Mouse (Mus musculus): ENCODE data around the gene Mfsd4a. TPM values are rescaled to one million over a fixed set of nuclear protein-coding genes. Genes with fewer than 3 reads are reported as not detected.

Mfsd4a gene
- total RNA-seq, 2 experiments from 2014 or later = 72.9 to 78.3 TPM

DNA sequence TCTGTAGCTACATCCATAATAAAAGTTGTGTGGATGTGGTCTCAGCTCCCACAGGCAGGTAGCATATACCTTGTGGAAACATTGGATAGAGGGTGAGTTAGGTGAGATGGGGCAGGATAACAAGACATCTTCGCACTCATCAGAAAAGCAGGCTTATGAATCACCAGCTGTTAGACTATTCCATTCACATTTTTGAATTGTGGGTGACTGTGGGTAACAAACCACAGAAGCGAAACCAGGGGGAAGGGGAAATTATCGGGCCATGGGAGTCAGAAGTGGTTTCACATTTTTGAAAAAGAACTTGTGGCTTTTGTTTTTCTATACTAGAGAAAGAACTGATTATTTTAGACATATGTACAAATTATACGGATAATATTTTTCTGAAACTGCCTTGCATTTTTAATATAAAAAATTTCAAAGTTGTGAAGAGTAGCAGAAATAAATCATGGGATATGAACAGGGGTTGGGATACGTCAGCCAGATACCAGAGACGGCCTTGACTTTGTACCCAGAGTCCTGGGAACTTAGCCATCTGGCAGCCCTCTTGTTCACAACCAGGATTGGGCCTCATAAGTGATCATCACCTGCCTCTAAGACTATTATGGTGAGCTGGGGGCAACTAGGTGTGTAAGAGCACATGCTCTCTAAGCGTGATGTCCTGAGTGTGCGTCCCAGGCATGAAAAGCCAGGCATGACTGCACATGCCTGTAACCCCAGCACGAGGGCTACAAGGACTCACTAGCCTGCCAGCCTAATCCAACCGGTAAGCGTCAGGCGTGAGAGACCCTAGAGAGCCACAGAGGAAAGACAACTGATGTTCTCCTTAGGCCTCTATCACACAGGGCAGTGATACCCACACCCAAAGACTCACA is 74.5 kb downstream of the Mfsd4a start:
- DNase-seq (ENCODE audit: low spot score in 2 of 2) = no peak

DNA sequence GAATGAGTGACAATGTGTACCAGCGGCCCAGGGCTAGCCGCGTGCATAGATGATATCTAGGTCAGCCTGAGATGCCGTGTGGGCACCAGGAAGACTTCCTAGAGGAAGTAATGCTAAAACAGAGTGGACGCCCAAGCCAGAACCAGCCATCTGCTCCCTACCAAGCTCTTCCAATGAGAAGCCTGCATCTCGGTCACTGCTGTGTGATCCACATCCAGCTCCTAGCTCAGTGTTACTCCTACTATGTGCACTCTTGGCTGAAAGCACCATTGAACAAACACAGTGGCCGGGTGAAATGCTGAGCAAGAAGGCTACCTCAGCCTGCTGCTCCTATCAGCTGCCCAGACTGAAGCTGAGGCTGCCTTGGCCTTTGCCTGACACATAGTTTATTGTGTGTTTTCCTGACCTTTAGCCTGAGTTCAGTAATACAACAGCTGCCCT is 75.3 kb downstream of the Mfsd4a start:
- DNase-seq (ENCODE audit: low spot score in 2 of 2) = no peak

DNA sequence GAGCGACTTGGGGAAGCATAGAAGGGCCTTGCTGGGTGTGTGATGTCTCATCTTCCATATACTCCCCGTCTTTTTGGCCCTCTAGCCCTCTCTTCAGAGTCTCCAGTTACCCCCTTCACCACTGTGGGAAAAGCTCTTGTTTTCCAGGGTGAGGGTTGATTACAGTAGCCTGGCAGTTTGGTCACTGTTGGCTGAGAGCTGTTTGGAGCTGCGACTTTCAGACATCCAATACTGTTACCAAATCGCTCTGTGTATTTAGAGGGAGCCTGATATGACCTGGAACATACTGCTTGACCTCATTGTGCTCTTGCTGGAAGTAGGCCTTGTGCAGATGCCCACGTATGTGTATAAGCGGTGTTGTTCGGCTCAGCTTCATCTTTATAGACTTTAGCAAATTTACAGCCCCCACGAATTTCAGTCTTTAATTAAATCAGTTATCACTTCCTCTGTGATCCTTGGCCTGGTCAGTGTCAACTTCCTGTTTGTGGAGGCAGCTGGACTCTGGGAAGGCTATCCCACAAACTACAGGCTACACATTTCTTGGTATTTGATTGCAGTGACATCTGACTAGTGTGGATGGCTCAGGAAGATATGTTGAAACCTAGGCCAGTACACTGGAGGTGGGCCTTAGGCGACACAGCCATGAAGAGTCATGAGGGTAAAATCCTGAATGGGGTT is 77.6 kb downstream of the Mfsd4a start:
- no peak for DNase-seq (ENCODE audit: low spot score in 2 of 2)

GRCm38 (mm10) chr1:131989476-131989875 is 78.4 kb downstream of the Mfsd4a start:
- no peak for DNase-seq (ENCODE audit: low spot score in 2 of 2)

DNA sequence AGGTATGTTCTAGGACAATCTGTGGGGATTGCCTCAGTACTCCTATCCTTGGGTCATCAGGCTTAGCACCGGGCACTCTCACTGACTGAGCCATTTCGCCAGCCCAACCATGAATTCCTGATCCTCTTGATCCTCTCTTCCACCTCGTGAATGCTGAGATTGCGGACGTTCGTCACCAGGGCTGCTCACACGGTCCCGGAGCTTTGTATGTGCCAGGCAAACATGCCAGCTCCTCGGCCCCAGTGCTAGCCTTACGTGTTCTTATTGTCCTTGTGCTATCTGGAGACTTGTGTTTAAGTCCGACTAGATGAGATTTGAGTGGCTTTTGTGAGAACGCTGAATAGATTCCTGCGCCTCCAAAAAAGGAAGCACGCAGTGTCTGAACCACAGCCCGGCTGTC is 80.4 kb downstream of the Mfsd4a start:
- DNase-seq (ENCODE audit: low spot score in 2 of 2) = no peak

DNA sequence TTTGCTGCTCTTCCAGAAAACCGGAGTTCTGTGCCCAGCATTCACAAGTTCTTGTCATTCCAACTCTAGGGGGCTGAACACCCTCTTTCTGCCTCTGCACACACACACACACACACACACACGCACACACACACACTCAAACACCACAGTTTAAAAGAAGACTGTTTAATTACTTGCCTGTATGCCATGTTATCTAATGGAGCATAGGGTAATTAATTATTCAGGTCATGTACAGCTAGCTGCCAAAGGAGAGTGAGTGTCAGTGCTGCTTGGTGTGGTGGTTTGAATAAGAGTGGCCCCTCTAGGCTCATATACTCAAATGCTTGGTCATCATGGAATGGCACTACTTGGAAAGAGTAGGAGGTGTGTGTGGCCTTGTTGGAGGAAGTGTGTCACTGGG is 84.1 kb downstream of the Mfsd4a start:
- DNase-seq (ENCODE audit: low spot score in 2 of 2) = no peak

DNA sequence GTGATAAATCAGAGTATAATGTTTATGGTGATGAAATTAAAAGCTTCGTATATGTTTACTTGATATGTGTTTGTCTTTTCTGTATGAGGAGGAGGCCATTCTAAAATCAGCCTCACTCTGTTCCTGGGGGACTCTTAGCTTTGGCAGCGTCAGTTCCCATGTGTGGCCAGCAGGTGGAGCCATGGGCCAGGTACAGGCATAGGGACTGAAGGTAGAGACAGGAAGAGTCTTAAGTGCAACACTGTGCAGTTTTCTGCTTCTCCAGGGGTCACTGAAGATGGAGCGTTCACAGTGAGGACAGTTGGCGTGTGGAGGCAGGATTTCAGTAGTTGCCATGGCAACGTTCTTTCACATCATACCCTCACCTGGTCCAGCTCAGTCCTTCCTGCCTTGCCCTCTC is 85.0 kb downstream of the Mfsd4a start:
- peak; percentile 73 to 85 for DNase-seq (ENCODE audit: low spot score in 2 of 2)

DNA sequence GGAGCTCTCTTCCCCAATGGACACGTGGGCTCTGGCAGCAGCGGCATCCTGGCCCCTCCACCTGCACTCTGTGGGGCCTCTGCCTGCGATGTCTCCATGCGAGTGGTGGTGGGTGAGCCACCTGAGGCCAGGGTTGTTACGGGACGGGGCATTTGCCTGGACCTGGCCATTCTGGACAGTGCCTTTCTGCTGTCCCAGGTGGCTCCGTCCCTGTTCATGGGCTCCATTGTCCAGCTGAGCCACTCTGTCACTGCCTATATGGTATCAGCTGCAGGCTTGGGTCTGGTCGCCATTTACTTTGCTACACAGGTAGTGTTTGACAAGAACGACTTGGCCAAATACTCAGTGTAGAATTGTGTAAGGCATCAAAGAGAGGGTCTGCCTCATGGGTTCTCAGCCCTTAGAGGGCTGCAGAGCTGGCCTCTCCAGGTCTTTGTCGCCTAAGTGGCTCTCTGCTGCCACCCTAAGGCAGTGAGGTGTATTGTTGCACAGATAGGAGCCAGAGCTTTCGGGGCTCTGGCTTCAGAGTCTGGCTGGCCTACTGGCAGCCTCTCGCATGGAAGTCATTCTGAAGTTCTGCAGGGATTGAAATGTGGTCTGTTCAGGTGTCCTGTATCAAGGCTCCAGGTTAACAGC is 86.4 kb downstream of the Mfsd4a start:
- DNase-seq (ENCODE audit: low spot score in 2 of 2) = peak; percentile 75 to 81

DNA sequence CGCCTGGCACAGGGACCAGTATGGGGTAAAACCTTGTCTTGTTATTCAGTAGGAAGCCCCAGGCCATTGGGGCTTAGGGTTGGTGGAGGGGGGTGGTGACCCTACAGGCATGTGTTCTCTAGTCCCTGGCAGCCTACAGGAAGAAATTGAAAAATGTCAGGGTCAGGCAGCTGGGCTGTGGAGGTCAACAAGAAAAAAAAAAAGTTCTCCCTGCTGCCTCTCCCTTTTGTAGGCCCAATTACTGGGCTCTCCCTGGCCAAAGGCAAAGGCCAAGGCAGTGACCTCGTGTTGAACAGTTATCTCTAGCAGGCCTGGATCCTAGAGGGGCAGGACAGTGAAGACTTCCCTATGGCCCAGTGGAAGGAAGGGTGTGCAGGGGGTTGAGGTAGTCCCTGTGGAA is 87.4 kb downstream of the Mfsd4a start:
- no peak for DNase-seq (ENCODE audit: low spot score in 2 of 2)

DNA sequence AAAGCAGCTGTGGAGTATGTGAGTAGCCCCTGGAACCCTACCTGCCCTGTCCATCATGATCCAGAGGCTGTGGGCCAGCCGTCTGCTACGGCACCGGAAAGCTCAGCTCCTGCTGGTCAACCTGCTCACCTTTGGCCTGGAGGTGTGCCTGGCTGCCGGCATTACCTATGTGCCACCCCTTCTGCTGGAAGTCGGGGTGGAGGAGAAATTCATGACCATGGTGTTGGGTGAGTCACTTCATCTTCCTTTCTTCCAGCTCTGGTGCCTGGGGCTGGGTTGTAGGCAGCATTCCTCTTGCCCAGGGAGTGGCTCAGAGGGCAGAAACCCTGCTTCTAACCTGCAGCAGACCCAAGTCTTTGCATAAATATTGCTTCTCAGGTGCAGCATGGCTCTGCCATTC is 91.0 kb downstream of the Mfsd4a start:
- no peak for DNase-seq (ENCODE audit: low spot score in 2 of 2)

DNA sequence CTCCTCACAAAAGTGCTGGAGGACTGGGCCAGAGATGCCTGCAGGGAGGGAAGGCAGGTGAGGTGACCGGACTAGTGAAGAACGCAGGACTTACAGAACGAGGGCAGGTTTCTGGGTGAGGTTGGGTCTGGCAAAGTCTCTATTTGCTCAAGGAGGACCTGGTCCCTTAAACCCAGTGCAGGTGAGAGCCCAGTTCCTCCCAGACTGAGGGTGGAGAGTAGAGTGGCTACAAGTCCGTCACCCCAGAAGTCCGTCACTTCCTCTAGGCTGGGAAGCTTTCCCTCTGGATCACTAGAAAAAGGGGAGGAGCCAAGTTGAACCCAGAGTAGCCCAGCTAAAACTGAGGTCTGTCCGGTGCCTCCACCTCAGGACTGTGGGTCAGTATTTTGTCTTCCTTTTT is 93.9 kb downstream of the Mfsd4a start:
- no peak for DNase-seq (ENCODE audit: low spot score in 2 of 2)

Other genes with a start within 250 kb of the Mfsd4a start
- 10 to 100 TPM; 43.8 to 43.9 TPM for gene Slc41a1, start 240.6 kb downstream of the Mfsd4a start, total RNA-seq (2021)
- 1 to 10 TPM; 5.0 to 7.5 TPM for gene Rab29, start 200.8 kb downstream of the Mfsd4a start, total RNA-seq (2021)
- 100 to 1,000 TPM; 148 to 157 TPM for gene Nucks1, start 157.5 kb downstream of the Mfsd4a start, total RNA-seq (2021)
- under 1 TPM; 0.59 to 0.81 TPM for gene Slc45a3, start 105.1 kb downstream of the Mfsd4a start, total RNA-seq (2021)
- gene Elk4, start 60.5 kb downstream of the Mfsd4a start, total RNA-seq (2021) = 10 to 100 TPM; 54.4 to 59.1 TPM
- 10 to 100 TPM; 30.5 to 36.1 TPM for gene Cdk18, start 71.6 kb upstream of the Mfsd4a start, total RNA-seq (2021)
- 1 to 10 TPM; 4.8 to 7.6 TPM for gene Lemd1, start 123.4 kb upstream of the Mfsd4a start, total RNA-seq (2021)
- gene AC124108.1, start 123.4 kb upstream of the Mfsd4a start, total RNA-seq (2021) = 1 to 10 TPM; 3.4 to 5.2 TPM
- not detected for gene Gm10188, start 161.7 kb upstream of the Mfsd4a start, total RNA-seq (2021)
- gene Klhdc8a, start 230.6 kb upstream of the Mfsd4a start, total RNA-seq (2021) = 10 to 100 TPM; 11.7 to 14.5 TPM
- 1 to 10 TPM; 1.3 TPM for gene Nuak2, start 248.1 kb upstream of the Mfsd4a start, total RNA-seq (2021)

All from left cerebral cortex, adult 18-20 months (tissue).